Mouse (Mus musculus) heart, adult 2 months (tissue): Measurements from ENCODE around the gene Pde4d.

Experiments used
- CTCF ChIP-seq: fragments of 200-600 bp; IDR thresholded peaks from 2 replicates; pipeline ENCODE4 v1.8.1; 2022; ENCODE audit warnings: antibody characterized with exemption, mild to moderate bottlenecking, moderate library complexity
- EP300 ChIP-seq: fragments of 200-500 bp; IDR thresholded peaks from 2 replicates; pipeline ENCODE4 v1.6.1; 2011; ENCODE audit warnings: low read depth, low read length, control low read depth; ENCODE audit not compliant: insufficient read depth
- POLR2A ChIP-seq: fragments of 200-500 bp; IDR thresholded peaks from 2 replicates; pipeline ENCODE4 v1.6.1; 2011; ENCODE audit warnings: mild to moderate bottlenecking, low read depth, low read length, control low read depth; ENCODE audit not compliant: insufficient read depth

DNA sequence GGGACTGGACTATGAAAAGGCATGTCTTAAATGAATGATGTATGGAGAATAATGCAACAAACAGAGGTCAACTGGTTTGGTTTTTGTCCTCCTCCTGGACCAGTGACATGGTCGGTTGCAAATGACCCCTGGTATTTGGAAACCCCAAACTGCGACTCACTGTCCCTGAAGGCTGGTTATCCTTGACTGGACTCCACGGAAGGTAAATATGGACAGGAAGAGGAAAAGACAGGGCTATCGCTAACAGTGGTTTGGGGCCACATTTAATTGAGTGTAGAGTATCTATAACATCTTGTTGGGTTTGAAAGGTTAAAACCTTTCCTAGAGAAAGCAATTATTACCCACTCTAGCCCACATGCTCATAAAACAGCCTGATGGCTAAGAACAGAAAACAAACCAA is 1364.2 kb downstream of the Pde4d start:
- TF ChIP-seq CTCF = no peak
- TF ChIP-seq POLR2A = no peak
- no peak for TF ChIP-seq EP300
